Mouse (Mus musculus) cerebellum, adult 2 months (tissue): ENCODE measurements around the gene C330007P06Rik.

ENCODE experiments used
- CTCF ChIP-seq: fragments of 200-500 bp; IDR thresholded peaks from 2 replicates; pipeline ENCODE4 v1.5.1; 2011; ENCODE audit warnings: low read depth, mild to moderate bottlenecking, control low read depth, low read length, moderate library complexity, borderline replicate concordance; ENCODE audit not compliant: insufficient read depth
- POLR2A ChIP-seq: fragments of 200-500 bp; IDR thresholded peaks from 2 replicates; pipeline ENCODE4 v1.6.1; 2011; ENCODE audit warnings: low read length, control low read depth, borderline replicate concordance; ENCODE audit not compliant: insufficient read depth

DNA sequence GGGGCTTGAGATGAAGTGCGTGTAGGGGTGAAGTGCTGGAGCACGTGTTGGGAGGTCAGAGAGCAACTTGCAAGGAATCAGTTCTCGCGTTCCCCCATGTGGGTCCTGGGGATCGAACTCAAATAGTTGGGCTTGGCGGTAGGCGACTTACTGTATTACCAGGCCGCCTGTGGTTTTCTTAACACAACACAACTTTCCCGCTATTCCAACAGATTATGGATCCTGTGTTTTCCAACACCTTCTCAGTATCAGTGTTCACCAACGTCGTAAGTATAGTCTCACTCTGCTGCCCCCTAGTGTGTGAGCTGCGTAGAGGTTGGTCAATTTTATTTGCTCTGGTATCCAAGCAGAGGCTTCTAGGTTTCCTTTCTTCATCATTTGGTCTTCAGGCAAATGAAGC lies 37.4 kb upstream of the C330007P06Rik start:
- TF ChIP-seq POLR2A = no peak
- peak; percentile 42; the same call in 1 of the 2 replicates for TF ChIP-seq CTCF
